8 mouse cellular contexts compared by ENCODE assay signal in genomic region chr10:41678746-41679360, GRCm38 (mm10). TPM values are rescaled to one million over a fixed set of nuclear protein-coding genes. Genes with fewer than 3 reads are reported as not detected.
DNase-seq lines count a peak whose midpoint lies in the region; ATAC-seq and TF ChIP-seq lines count a peak whose summit lies in the region.

No protein-coding gene starts in this region.

- H3K4me2 ChIP-seq in lung, embryonic 14.5 days: peak overlapping the region; percentile 47

- H3K36me3 ChIP-seq in ES-E14 (ENCODE audit: control insufficient read depth, insufficient read depth, low read length, poor library complexity, severe bottlenecking): no peaks in the 10 kb centered on the region
- no peaks in the 10 kb centered on the region for H3K36me3 ChIP-seq in lung, embryonic 14.5 days (ENCODE audit: insufficient read depth)

- no peaks in the 10 kb centered on the region for H3K27me3 ChIP-seq in lung, embryonic 14.5 days (ENCODE audit: insufficient read depth, low read length)

- peak overlapping the region in 1 of 2 experiments; percentile 1; a peak in 1 of 4 replicates for H3K4me3 ChIP-seq in ES-E14 (ENCODE audit: insufficient read depth in 1 of 2, low read depth in 1 of 2, low read length in 2 of 2, poor library complexity in 1 of 2, severe bottlenecking in 1 of 2)
- no peak overlapping the region for H3K4me3 ChIP-seq in lung, embryonic 14.5 days (ENCODE audit: low read depth, low read length)

- ATAC-seq in lung, embryonic 14.5 days (ENCODE audit: insufficient read depth): peak; percentile 43

- in situ Hi-C loops in ES-E14 (cut with MboI; ENCODE audit: low sequenced_read_pairs in 2 of 2, unreplicated experiment in 2 of 2): loop anchor here in 1 of 2 experiments (25.0 kb wide), 1 partner anchor 667 kb away; no protein-coding TSS in a partner anchor

- WGBS in lung, embryonic 14.5 days: 18% methylated on average over 18 of the region's 18 CpGs

- no peaks in the 10 kb centered on the region for H3K9me3 ChIP-seq in ES-E14 (ENCODE audit: control insufficient read depth, insufficient read depth, low read depth, low read length)
- H3K9me3 ChIP-seq in lung, embryonic 14.5 days (ENCODE audit: low read depth, low read length): no peaks in the 10 kb centered on the region

- peak; percentile 80 for TF ChIP-seq CTCF in lung, embryonic 14.5 days (IDR thresholded peaks at IDR 0.05; ENCODE audit: low read depth)

- peaks cover 2 to 6% of the 10 kb centered on the region in 2 experiments; a peak in 2 of 4 replicates for H3K4me1 ChIP-seq in ES-E14 (ENCODE audit: control insufficient read depth in 2 of 2, insufficient read depth in 2 of 2, low read length in 2 of 2, poor library complexity in 1 of 2)
- H3K4me1 ChIP-seq in lung, embryonic 14.5 days (ENCODE audit: insufficient read depth): peaks cover 6% of the 10 kb centered on the region; the same call in 1 of the 2 replicates

- H3K9ac ChIP-seq in ES-E14 (ENCODE audit: insufficient read depth, low read depth, low read length, poor library complexity, severe bottlenecking): no peak overlapping the region
- no peak overlapping the region for H3K9ac ChIP-seq in lung, embryonic 14.5 days

- H3K27ac ChIP-seq in ES-E14 (ENCODE audit: insufficient read depth, low read depth, low read length, poor library complexity, severe bottlenecking): no peak overlapping the region
- no peak overlapping the region for H3K27ac ChIP-seq in lung, embryonic 14.5 days (ENCODE audit: low read depth)

- peak; percentile 36 for DNase-seq in ES-E14 (ENCODE audit: low read depth, low spot score)
- DNase-seq in cerebellum, adult 18-20 months: peak; percentile 92
- peak; percentile 65 for DNase-seq in forelimb bud, embryonic 11.5 days (ENCODE audit: low read depth, low spot score)
- DNase-seq in heart, postnatal 4 days: peak; percentile 78
- DNase-seq in layer of hippocampus, adult 8-10 months (ENCODE audit: low spot score in 2 of 2): peak; percentile 69 to 75
- DNase-seq in lung, embryonic 14.5 days: peak; percentile 81
- peak; percentile 73 for DNase-seq in ovary, adult 18-20 months (ENCODE audit: low spot score)
- peak; percentile 37 to 46 for DNase-seq in thymus, adult 18-20 months

TF ChIP-seq in ES-E14, 5 proteins besides CTCF, POLR2A, EP300 and RAD21:
- TF ChIP-seq CHD2 (IDR thresholded peaks at IDR 0.05; ENCODE audit: low read depth, low read length) (no peak), MAFK (IDR thresholded peaks at IDR 0.05; ENCODE audit: insufficient read depth, low read depth, low read length) (no peak), ZNF384 (IDR thresholded peaks at IDR 0.05; ENCODE audit: low read depth, low read length) (no peak), ZC3H11A (IDR thresholded peaks at IDR 0.05; ENCODE audit: borderline replicate concordance, low read depth, low read length) (0 out of 2 replicates have a peak, but pooled peaks have one; percentile 7), HCFC1 (IDR thresholded peaks at IDR 0.05; ENCODE audit: borderline replicate concordance, insufficient read depth, low read length) (no peak)

RNA-seq across cellular contexts. Expression of gene Ccdc162, which starts 37.6 kb away (rescaled TPM):
- total RNA-seq in ES-E14 (2012; rRNA removed): 0.40 and 1.2 TPM in 2 replicates
- under 1 TPM; 0.10 to 0.18 TPM for total RNA-seq in heart, postnatal 4 days (2021)
- 1 to 10 TPM; 1.1 to 2.8 (median 2.0) TPM for total RNA-seq in layer of hippocampus, adult 8-10 months (2022)
- 0.20 and 0.32 TPM in 2 replicates for polyA plus RNA-seq in lung, embryonic 14.5 days (2014; fragmentation: Nextera tagmentation; extraction: Ambion mirVana)

Comparison
In these comparisons a context has a peak if more than half of its experiments do, and no peak if none do; other contexts are left out.
1. DNase-seq: peak in every context shown above with its lines; median percentile 92 in cerebellum, adult 18-20 months; 81 in lung, embryonic 14.5 days; 78 in heart, postnatal 4 days; 73 in ovary, adult 18-20 months; 72 in layer of hippocampus, adult 8-10 months; 65 in forelimb bud, embryonic 11.5 days; 42 in thymus, adult 18-20 months; 36 in ES-E14.